Mouse (Mus musculus): Measurements from ENCODE around the gene Mfsd4a. TPM values are rescaled to one million over a fixed set of nuclear protein-coding genes. Genes with fewer than 3 reads are reported as not detected.
A peak's percentile ranks its signal among the peaks of the same experiment; 100 is the strongest.

Gene Mfsd4a
- 10 to 100 TPM; 73.9 to 77.9 TPM for total RNA-seq (2021)
- long read RNA-seq, experiment 1, transcript Mfsd4a-207 (10 exons, 1,957 nt), result major isoform, 16 of 64 reads
- long read RNA-seq, experiment 1, transcript Mfsd4a-204 (11 exons, 2,422 nt), result minor isoform, 7 of 64 reads
- long read RNA-seq, experiment 1, partial matches to known transcripts, result 7 of 64 reads
- long read RNA-seq, experiment 1, other reads (novel, unspliced or antisense), result 33 of 64 reads
- long read RNA-seq, experiment 2, transcript Mfsd4a-207 (10 exons, 1,957 nt), result major isoform, 38 of 104 reads
- long read RNA-seq, experiment 2, transcript Mfsd4a-204 (11 exons, 2,422 nt), result minor isoform, 10 of 104 reads
- long read RNA-seq, experiment 2, transcript Mfsd4a-203 (11 exons, 2,565 nt), result minor isoform, 5 of 104 reads
- long read RNA-seq, experiment 2, partial matches to known transcripts, result 1 of 104 reads
- long read RNA-seq, experiment 2, other reads (novel, unspliced or antisense), result 49 of 104 reads

- peak; percentile 41; the same call in 1 of the 2 replicates for TF ChIP-seq CTCF (conservative IDR thresholded peaks at IDR 0.05)
- Histone ChIP-seq H3K27ac (peak within 1 kb of the TSS; percentile 88), H3K4me3 (peak within 1 kb of the TSS; percentile 83)
- DNase-seq (ENCODE audit: low spot score in 2 of 2), result peak in 1 of 2 experiments; percentile 38
Measured at GRCm38 (mm10) chr1:132067261-132068255, at the start of gene Mfsd4a. Mfsd4a (minus strand) TSS chr1:132068062.

- Histone ChIP-seq H3K4me3 (no peak overlapping the region), H3K27ac (no peak overlapping the region)
- TF ChIP-seq CTCF (conservative IDR thresholded peaks at IDR 0.05), result peak; percentile 94
- peak; percentile 54 to 82 for DNase-seq (ENCODE audit: low spot score in 2 of 2)
Measured at GRCm38 (mm10) chr1:132116606-132117005, 48.7 kb upstream of the Mfsd4a start.

DNA sequence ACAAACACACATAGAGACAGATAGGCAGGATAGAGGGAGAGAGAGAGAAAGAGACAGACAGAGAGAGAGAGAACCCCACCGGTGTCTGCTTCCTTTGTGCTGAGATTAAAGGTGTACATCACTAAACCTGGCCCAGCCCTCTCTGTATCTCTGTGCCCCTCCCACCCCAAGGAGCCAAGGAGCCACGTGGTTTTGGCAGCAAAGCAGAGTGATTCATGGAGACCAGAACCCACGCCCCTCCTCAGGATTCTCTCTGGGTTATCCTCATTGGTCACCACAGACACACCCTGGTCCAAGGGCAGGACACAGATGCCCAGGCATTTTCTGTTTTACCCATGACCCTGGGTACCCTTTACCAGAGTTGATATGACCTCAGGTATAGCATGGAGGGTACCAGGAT is 45.2 kb upstream of the Mfsd4a start:
- DNase-seq (ENCODE audit: low spot score in 2 of 2), result no peak
- Histone ChIP-seq H3K27ac (no peak overlapping the region), H3K4me3 (no peak overlapping the region)
- TF ChIP-seq CTCF (conservative IDR thresholded peaks at IDR 0.05), result no peak

DNA sequence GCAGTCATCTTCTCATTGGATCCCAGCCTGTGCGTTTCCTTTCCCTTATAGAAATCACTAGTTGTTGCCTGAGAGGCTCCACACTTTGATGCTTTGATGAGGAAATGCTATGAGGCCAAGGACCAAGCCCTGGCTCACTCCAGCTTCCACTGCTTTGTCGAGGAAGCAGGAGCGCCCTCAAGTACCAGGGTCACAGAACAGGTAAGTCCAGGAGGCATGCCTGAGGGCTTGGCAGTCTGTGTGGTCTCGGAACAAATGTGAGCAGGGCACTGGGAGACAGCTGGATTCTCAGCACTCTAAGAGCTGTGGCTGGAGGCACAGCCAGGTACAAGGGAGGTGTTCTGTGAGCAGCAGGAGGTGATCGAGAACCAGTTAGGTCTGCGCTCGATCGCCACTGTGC is 44.6 kb upstream of the Mfsd4a start:
- no peak for DNase-seq (ENCODE audit: low spot score in 2 of 2)
- Histone ChIP-seq H3K4me3 (no peak overlapping the region), H3K27ac (no peak overlapping the region)
- TF ChIP-seq CTCF (conservative IDR thresholded peaks at IDR 0.05), result no peak

DNA sequence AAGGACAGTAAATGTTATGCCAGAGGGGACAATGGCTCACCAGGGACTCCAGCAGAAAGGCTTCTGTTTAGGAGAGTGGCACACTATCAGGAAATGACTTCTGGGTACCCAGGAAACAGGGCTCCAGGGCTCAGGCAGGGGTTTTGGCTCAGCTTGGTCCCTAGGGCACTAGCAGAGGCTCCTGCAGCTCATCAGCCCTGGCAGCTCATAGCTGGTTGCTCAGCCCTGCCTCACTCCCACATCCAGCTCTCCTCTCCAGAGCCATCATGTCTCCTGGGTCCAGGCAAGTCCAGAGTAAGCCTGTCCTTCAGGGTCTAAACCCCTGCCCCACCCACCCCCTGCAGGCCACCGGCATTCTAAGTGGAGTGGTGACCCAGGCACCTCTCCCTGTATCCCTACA is 43.5 kb upstream of the Mfsd4a start:
- Histone ChIP-seq H3K27ac (no peak overlapping the region), H3K4me3 (no peak overlapping the region)
- no peak for DNase-seq (ENCODE audit: low spot score in 2 of 2)
- TF ChIP-seq CTCF (conservative IDR thresholded peaks at IDR 0.05), result no peak

GRCm38 (mm10) chr1:132109368-132109767 is 41.5 kb upstream of the Mfsd4a start:
- DNase-seq (ENCODE audit: low spot score in 2 of 2), result no peak
- peak; percentile 70 for TF ChIP-seq CTCF (conservative IDR thresholded peaks at IDR 0.05)
- Histone ChIP-seq H3K27ac (no peak overlapping the region), H3K4me3 (no peak overlapping the region)

GRCm38 (mm10) chr1:132104353-132104752 is 36.5 kb upstream of the Mfsd4a start:
- no peak for TF ChIP-seq CTCF (conservative IDR thresholded peaks at IDR 0.05)
- Histone ChIP-seq H3K27ac (no peak overlapping the region), H3K4me3 (no peak overlapping the region)
- no peak for DNase-seq (ENCODE audit: low spot score in 2 of 2)

DNA sequence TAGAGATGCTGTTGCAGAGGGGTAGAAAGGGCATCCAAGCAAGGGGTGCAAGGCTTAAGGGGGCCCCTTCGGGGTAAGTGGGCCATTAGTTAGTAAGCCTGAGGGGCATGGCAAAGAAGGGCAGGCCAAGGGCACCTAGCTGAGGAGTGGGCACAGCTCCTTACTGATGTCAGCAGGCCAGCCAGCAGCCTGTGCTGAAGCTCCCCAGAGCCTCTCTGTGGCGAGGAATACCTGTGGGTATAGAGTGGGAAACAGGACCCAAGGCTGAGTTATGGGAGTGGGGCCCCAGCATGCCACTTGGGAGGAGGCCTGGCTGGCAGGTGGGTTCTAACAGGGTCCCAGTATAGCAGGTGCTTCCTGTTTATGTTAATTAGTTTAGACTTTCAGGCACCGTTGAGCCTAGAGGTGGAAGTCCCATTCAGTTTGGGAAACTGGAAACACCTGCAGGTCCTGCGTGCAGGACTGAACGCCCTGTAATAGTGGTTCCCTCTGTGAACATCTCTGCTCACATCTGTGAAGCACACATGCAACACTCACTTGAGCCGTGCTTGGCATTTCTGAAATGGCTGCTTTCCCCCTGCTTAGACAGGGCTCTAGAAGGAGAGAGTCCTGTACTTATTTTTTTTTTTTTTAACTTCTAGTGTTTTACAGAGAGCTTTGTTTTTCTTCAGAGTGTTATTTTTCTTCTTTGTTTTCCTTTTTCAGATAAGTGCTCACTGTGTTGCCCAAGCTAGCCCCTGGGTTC is 34.3 kb upstream of the Mfsd4a start:
- no peak for DNase-seq (ENCODE audit: low spot score in 2 of 2)
- H3K27ac ChIP-seq, result no peak overlapping the region
- TF ChIP-seq CTCF (conservative IDR thresholded peaks at IDR 0.05), result no peak
- no peak overlapping the region for H3K4me3 ChIP-seq

DNA sequence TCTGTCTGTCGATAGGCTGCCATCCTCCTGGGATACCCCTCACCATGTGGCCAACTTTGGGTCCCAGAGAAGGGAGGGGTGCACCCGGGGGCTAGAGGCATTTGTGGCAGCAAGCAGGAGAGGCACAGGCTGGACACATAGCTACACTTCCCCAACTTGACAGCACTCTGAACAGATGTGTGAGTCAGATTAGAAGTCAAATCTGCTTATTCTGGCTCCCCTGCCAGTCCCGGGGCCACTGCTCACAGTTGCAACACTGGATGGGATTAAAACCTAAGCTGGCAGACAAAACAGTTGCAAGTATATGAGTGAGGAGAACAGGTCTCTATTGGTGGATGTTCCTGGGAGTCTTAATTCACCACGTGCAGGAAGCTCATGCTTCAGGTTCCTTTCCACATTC is 31.9 kb upstream of the Mfsd4a start:
- no peak for TF ChIP-seq CTCF (conservative IDR thresholded peaks at IDR 0.05)
- peak overlapping the region; percentile 61 for H3K27ac ChIP-seq
- no peak for DNase-seq (ENCODE audit: low spot score in 2 of 2)
- H3K4me3 ChIP-seq, result no peak overlapping the region

DNA sequence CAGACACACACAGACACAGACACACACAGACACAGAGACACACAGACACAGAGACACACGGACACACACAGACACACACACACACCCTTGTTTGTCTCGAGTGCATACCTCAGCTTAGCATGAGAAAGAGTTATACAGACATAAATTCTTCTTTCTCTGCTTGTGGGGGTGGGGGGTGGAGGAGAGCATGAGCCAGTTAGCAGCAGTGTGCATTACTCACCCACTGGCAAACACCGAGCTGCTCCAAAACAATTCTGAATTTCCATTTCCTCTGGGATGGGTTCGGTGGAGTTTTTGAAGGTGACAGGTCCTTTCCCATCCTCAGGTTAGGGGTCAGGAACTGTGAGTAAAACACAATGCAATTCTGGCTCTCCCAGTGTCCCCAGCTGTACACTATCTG is 31.2 kb upstream of the Mfsd4a start:
- peak overlapping the region; percentile 61 for H3K27ac ChIP-seq
- DNase-seq (ENCODE audit: low spot score in 2 of 2), result peak in 1 of 2 experiments; percentile 20
- H3K4me3 ChIP-seq, result no peak overlapping the region
- no peak for TF ChIP-seq CTCF (conservative IDR thresholded peaks at IDR 0.05)

DNA sequence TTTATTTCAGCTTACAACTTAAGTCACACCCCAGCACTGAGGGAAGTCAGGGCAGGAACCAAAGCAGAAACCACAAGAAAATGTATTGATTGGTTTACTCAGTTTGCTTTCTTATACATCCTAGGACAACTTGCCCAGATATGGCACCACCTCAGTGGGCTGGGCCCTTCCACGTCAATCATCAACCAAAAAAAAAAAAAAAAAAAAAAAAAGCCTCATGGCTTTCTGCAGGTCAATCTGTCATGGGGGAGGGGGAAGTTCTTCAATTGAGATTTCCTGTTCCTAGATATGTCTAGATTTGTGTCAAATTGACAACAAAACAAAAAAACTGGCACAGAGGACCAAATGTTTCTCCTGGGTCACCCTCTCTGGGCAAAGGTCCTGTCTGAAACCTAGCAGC is 30.2 kb upstream of the Mfsd4a start:
- no peak for DNase-seq (ENCODE audit: low spot score in 2 of 2)
- TF ChIP-seq CTCF (conservative IDR thresholded peaks at IDR 0.05), result no peak
- no peak overlapping the region for H3K4me3 ChIP-seq
- no peak overlapping the region for H3K27ac ChIP-seq

DNA sequence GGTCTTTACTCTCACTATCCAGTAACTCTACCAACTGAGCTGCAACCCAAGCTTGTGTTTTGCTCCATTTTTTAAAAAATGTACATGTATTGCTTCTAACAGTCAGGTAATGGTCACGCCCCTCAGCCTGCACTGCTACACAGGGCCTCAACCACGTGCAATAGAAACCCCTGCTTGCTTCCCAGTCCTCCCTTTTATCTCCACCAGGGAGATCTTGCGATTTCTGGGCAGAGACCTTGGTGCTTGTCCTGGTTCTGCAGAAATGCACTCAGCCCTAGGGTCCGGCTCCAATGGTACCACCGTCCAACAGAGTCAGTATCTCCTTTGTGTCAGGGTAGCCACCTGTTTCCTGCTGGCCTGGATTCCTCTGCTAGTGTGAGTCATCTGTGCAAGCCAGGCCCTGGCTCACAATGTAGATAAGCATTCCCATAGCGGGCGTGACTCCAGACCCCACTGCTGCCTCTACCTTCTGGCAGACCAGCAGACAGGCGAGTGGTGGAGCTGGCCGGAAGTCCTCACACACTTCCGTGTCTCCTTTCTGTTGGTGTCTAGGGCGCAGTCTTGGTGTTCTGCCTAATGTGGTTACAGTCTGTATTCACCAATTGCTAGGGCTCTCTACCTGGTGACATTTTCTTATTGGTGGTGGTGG is 27.6 kb upstream of the Mfsd4a start:
- H3K27ac ChIP-seq, result no peak overlapping the region
- DNase-seq (ENCODE audit: low spot score in 2 of 2), result no peak
- no peak overlapping the region for H3K4me3 ChIP-seq
- TF ChIP-seq CTCF (conservative IDR thresholded peaks at IDR 0.05), result no peak

Measured in layer of hippocampus, adult 2 months (tissue).